ENCODE assay signal across 8 mouse cellular contexts in genomic region chr10:61277918-61278674, GRCm38 (mm10). TPM values are rescaled to one million over a fixed set of nuclear protein-coding genes. Genes with fewer than 3 reads are reported as not detected.
DNase-seq lines count a peak whose midpoint lies in the region; ATAC-seq and TF ChIP-seq lines count a peak whose summit lies in the region.

No protein-coding gene starts in this region.

- H3K9me3 ChIP-seq in limb, embryonic 14.5 days (ENCODE audit: control insufficient read depth, low read length) = no peaks in the 10 kb centered on the region
- H3K9me3 ChIP-seq in limb, embryonic 10.5 days (replicated peaks) = no peaks in the 10 kb centered on the region

- H3K4me1 ChIP-seq in limb, embryonic 14.5 days (ENCODE audit: control insufficient read depth, insufficient read depth, low read length) = 0 out of 2 replicates have a peak, but pooled peaks cover 9% of the 10 kb centered on the region
- H3K4me1 ChIP-seq in limb, embryonic 10.5 days = peaks cover 24% of the 10 kb centered on the region
- H3K4me1 ChIP-seq in bone marrow, adult 2 months (ENCODE audit: control insufficient read depth, insufficient read depth, low read length) = no peaks in the 10 kb centered on the region

- H3K4me2 ChIP-seq in limb, embryonic 14.5 days (replicated peaks; ENCODE audit: low read depth, low read length, severe bottlenecking) = no peak overlapping the region

- no peaks in the 10 kb centered on the region for H3K36me3 ChIP-seq in limb, embryonic 14.5 days (ENCODE audit: control insufficient read depth, insufficient read depth, low read length)
- H3K36me3 ChIP-seq in limb, embryonic 10.5 days = no peaks in the 10 kb centered on the region

- no peak overlapping the region for H3K4me3 ChIP-seq in limb, embryonic 14.5 days (replicated peaks; ENCODE audit: low read length)
- H3K4me3 ChIP-seq in limb, embryonic 10.5 days = no peak overlapping the region
- no peak overlapping the region for H3K4me3 ChIP-seq in bone marrow, adult 2 months (replicated peaks; ENCODE audit: control insufficient read depth, low read depth, low read length)

- DNase-seq in limb, embryonic 14.5 days (ENCODE audit: low spot score) = no peak
- no peak for DNase-seq in limb, embryonic 10.5 days (ENCODE audit: low spot score)
- peak; percentile 20 for DNase-seq in mesoderm, embryonic 11.5 days (ENCODE audit: low read depth, low spot score)
- DNase-seq in layer of hippocampus, postnatal 25 days (ENCODE audit: extremely low spot score in 1 of 2, low spot score in 1 of 2) = no peak
- no peak for DNase-seq in thymus, postnatal 4 days
- no peak for DNase-seq in frontal cortex, postnatal 36 days (ENCODE audit: low spot score in 2 of 2)

- no peak for ATAC-seq in limb, embryonic 14.5 days (ENCODE audit: low FRiP score, low read depth)
- peak; percentile 4 to 30; a peak in 1 of 4 replicates for ATAC-seq in hematopoietic stem cell, adult 5-6 weeks (replicated peaks in 1 of 2; ENCODE audit: insufficient read depth in 1 of 2, low FRiP score in 2 of 2, low TSS enrichment in 1 of 2, low read depth in 1 of 2, poor library complexity in 2 of 2, severe bottlenecking in 2 of 2)

- peak overlapping the region; percentile 28; the same call in 1 of the 2 replicates for H3K9ac ChIP-seq in limb, embryonic 14.5 days (ENCODE audit: low read depth, low read length, severe bottlenecking)

- no peak for TF ChIP-seq CTCF in bone marrow, adult 2 months (IDR thresholded peaks at IDR 0.05; ENCODE audit: control insufficient read depth, insufficient read depth, low read length)

- no peak overlapping the region for H3K27ac ChIP-seq in limb, embryonic 14.5 days (replicated peaks; ENCODE audit: low read depth, low read length)
- H3K27ac ChIP-seq in limb, embryonic 10.5 days = no peak overlapping the region
- H3K27ac ChIP-seq in bone marrow, adult 2 months (ENCODE audit: control insufficient read depth, insufficient read depth, low read depth, low read length, poor library complexity) = peak overlapping the region; percentile 34; the same call in 1 of the 2 replicates

- no peak for TF ChIP-seq POLR2A in limb, embryonic 14.5 days (IDR thresholded peaks at IDR 0.05; ENCODE audit: borderline replicate concordance, extremely low read depth, insufficient read depth, insufficient read length)
- TF ChIP-seq POLR2A in bone marrow, adult 2 months (IDR thresholded peaks at IDR 0.05; ENCODE audit: borderline replicate concordance, control insufficient read depth, low read depth, low read length) = no peak

- no peaks in the 10 kb centered on the region for H3K27me3 ChIP-seq in limb, embryonic 14.5 days (ENCODE audit: control insufficient read depth, insufficient read depth, low read length)
- H3K27me3 ChIP-seq in limb, embryonic 10.5 days (ENCODE audit: low read depth, poor library complexity, severe bottlenecking) = peaks cover 22% of the 10 kb centered on the region

- WGBS in limb, embryonic 14.5 days = 66% methylated on average over 14 of the region's 14 CpGs
- WGBS in limb, embryonic 10.5 days = 79% methylated on average over 14 of the region's 14 CpGs
- WGBS in bone marrow, adult 2 months = 27% methylated on average over 14 of the region's 14 CpGs

RNA-seq across cellular contexts. Expression of gene Adamts14, which starts 4.9 kb away (rescaled TPM):
- 11.1 and 13.7 TPM in 2 replicates for polyA plus RNA-seq in limb, embryonic 14.5 days (2012; rRNA removed)
- polyA plus RNA-seq in limb, embryonic 14.5 days (2014; fragmentation: Nextera tagmentation; extraction: Ambion mirVana) = 3.5 and 5.1 TPM in 2 replicates
- 0.46 and 0.48 TPM in 2 replicates for polyA plus RNA-seq in limb, embryonic 10.5 days (2016; fragmentation: Nextera tagmentation; extraction: Ambion mirVana)
- polyA plus RNA-seq in bone marrow, adult 2 months (2011; ENCODE audit: insufficient read depth, insufficient read length, low replicate concordance, missing spikeins) = 1.5 and 3.6 TPM in 2 replicates
- total RNA-seq in hematopoietic stem cell, adult 5-6 weeks (2017) = 0.10 and 0.19 TPM in 2 replicates
- total RNA-seq in layer of hippocampus, postnatal 25 days (2021) = 1 to 10 TPM; 1.3 TPM

RNA-seq across cellular contexts. Expression of gene Prf1, which starts 19.5 kb away (rescaled TPM):
- polyA plus RNA-seq in limb, embryonic 14.5 days (2012; rRNA removed) = 0.06 TPM in 1 of 2 replicates, not detected in the other
- 0.12 TPM in 1 of 2 replicates, not detected in the other for polyA plus RNA-seq in limb, embryonic 14.5 days (2014; fragmentation: Nextera tagmentation; extraction: Ambion mirVana)
- not detected in 2 replicates for polyA plus RNA-seq in limb, embryonic 10.5 days (2016; fragmentation: Nextera tagmentation; extraction: Ambion mirVana)
- polyA plus RNA-seq in bone marrow, adult 2 months (2011; ENCODE audit: insufficient read depth, insufficient read length, low replicate concordance, missing spikeins) = 0.79 and 1.0 TPM in 2 replicates
- 0.31 and 1.0 TPM in 2 replicates for total RNA-seq in hematopoietic stem cell, adult 5-6 weeks (2017)
- total RNA-seq in layer of hippocampus, postnatal 25 days (2021) = not detected
